Mouse (Mus musculus) neural tube, embryonic 12.5 days (tissue): ENCODE results near the gene Mecr. TPM values are rescaled to one million over a fixed set of nuclear protein-coding genes. Genes with fewer than 3 reads are reported as not detected.

Experiments
- polyA plus RNA-seq: library from polyadenylated mRNA; unstranded; fragments of >200 nt; fragmentation: Nextera tagmentation; extraction: Ambion mirVana; gene quantifications from 2 replicates; pipeline ENCODE4 v1.2.1, GENCODE M21; 2016

Gene Mecr
- polyA plus RNA-seq, 1 experiment from 2014 or later: 36.4 TPM

Other genes starting within 250 kb of the Mecr start
- 8.7 and 9.6 TPM in 2 replicates for gene Ptpru, start 5.2 kb upstream of the Mecr start, polyA plus RNA-seq
- 145 and 150 TPM in 2 replicates for gene Srsf4, start 30.1 kb downstream of the Mecr start, polyA plus RNA-seq
- 0.79 and 0.82 TPM in 2 replicates for gene Tmem200b, start 78.3 kb downstream of the Mecr start, polyA plus RNA-seq
- 0.09 TPM in 1 of 2 replicates, not detected in the other for gene Gm10300, start 231.2 kb downstream of the Mecr start, polyA plus RNA-seq
- 168 and 189 TPM in 2 replicates for gene Epb41, start 231.9 kb downstream of the Mecr start, polyA plus RNA-seq